Mouse (Mus musculus): ENCODE measurements around the gene Actr8.

The Actr8 gene

GRCm38 (mm10) chr14:30039413-30039812, 61.3 kb downstream of the Actr8 start:
- DNase-seq (ENCODE audit: low spot score) = no peak

- no peak for DNase-seq (ENCODE audit: low spot score)
Observed at GRCm38 (mm10) chr14:30041836-30042235, 63.7 kb downstream of the Actr8 start.

GRCm38 (mm10) chr14:30043356-30043940, 65.3 kb downstream of the Actr8 start:
- peak; percentile 22 for DNase-seq (ENCODE audit: low spot score)

DNA sequence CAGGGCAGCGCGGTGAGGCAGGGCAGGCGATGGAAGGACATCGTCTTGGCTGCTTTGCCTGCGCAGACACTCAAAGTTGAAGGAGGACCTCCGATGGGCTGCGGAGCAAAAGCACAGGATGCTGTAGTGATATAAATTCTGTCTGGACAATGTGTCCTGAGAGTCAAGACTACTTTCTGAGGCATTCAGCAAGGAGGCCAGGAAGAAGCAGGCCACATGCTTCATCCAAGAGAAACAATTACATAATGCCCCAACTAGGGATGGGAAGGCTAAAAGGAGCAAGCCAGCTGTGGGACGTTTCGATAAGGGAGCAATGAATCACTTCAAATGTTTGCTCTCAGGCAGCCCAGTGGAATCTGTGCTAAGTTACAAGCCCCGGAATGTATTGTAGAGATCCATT, 67.1 kb downstream of the Actr8 start:
- peak; percentile 24 for DNase-seq (ENCODE audit: low spot score)

DNA sequence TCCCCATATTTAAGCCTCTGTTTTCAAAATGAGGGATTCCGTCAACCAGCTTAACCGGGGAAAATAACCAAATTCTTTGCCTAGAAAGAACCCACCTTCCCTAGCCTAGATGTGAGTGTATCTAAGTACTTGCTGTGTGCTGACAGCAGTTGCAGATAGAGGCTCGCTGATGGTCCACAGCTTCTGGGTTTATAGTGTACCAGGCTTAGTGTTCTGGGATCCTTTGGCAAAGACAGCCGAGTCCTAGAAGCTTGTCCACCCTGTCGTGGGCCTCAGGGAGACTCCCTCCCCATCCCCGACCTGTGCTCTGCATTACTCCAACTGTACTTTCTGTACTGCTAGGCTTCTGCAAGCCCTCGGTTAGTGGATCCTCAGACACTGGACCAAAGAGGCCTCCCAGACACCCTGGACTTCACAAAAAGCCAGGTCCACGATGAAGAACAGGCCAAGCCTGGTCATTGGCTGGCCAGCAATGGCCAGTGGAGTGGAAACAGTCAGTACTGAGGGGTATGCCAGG, 67.6 kb downstream of the Actr8 start:
- DNase-seq (ENCODE audit: low spot score) = no peak

DNA sequence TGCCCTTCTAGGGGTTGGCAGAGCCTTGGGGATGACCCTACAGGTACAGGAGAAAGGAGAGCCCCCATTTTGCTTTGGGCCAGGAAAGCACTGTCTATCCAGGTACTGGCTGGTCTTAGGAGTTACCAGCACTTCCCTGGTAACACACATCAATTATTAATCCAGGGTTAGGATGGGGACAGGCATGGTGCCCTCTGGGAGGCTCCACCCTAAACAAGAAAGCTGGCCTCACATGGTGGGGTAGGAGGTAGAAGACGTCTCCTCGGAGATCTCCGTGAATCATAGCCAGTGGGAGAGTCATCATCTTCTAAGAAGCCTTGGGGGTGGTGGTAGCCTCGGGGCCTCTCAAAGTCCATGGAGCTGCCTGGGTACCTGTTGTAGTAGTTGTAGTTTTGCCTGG, 68.8 kb downstream of the Actr8 start:
- no peak for DNase-seq (ENCODE audit: low spot score)

DNA sequence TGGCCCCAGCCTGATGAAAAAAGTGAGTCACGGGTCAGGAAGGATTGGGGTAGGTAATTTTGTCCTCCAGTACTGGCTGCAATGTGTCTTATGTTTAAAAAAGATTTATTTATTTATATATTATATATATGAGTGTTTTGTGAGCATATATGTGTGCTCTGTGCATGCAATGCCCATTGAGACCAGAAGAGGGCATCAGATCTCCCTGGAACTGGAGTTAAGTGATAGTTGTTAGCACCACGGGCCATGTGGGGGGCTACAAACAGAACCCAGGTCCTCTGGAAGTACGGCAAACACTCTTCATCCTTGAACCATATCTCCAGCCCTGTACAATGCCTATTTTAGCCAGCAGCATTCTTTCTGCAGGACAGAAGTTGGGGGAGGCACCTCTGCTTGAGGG, 69.9 kb downstream of the Actr8 start:
- DNase-seq (ENCODE audit: low spot score) = no peak

DNA sequence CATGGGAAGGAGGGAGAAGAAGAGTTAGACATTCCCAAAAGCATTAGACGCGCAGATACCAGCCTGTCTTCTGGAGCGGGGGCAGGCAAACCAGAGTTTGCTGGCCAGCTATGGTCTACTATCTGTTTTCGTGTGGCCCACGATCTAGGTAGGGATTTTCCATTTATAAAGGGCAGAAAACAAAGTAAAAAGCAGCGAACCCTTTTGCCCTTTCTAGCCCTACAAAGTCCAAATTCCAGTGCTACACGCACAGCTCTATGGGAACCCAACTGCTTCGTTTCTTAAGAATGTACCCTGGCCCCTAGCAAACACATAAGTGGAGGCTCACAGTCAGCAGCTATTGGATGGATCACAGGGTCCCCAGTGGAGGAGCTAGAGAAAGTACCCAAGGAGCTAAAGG, 72.1 kb downstream of the Actr8 start:
- no peak for DNase-seq (ENCODE audit: low spot score)

- DNase-seq (ENCODE audit: low spot score) = no peak
Observed at GRCm38 (mm10) chr14:30054922-30055321, 76.8 kb downstream of the Actr8 start.

Data from adipocyte (in vitro differentiated cells).